Mouse (Mus musculus) liver, adult 2 months (tissue): ENCODE results near the gene Rbbp4.

Experiments used
- CTCF ChIP-seq: fragments of 200-500 bp; IDR thresholded peaks from 2 replicates; pipeline ENCODE4 v1.5.1; 2011; ENCODE audit warnings: low read depth, low read length, control low read depth
- POLR2A ChIP-seq: fragments of 200-500 bp; IDR thresholded peaks from 2 replicates; pipeline ENCODE4 v1.6.1; 2011; ENCODE audit warnings: low read length, control low read depth; ENCODE audit not compliant: insufficient read depth; ENCODE audit errors: extremely low read depth

DNA sequence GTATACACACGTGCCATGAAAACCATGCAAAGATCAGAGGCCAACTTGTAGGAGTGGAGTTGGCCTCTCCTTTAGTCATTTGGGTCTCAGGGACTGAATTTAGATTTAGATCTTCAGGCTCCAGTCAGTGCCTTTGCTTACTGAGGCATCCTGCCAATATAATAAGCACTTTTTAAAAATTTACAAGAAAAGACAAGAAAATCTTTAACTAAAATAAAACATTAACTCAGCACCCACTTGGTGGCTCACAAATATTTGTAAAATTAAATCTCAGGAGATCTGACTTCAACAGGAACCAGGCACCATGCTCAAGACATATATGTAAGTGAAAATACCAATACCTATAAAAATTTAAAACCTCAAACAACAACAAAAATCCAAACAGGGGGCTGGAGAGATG is 14.3 kb downstream of the Rbbp4 start:
- TF ChIP-seq CTCF (no peak), POLR2A (no peak)
